Mouse (Mus musculus) right cerebral cortex, postnatal 10 days (tissue): Measurements from ENCODE around the gene Nav2.

Experiments used
- DNase-seq, 2 experiments: peaks; one replicate each; pipeline ENCODE4 v3.0.0; 2021; ENCODE audit warnings: low spot score in 2 of 2

The Nav2 gene

GRCm38 (mm10) chr7:49351596-49352258 is 443.2 kb downstream of the Nav2 start:
- DNase-seq = no peak

- DNase-seq = no peak
These were observed 449.1 kb downstream of the Nav2 start for GRCm38 (mm10) chr7:49357441-49358165.

DNA sequence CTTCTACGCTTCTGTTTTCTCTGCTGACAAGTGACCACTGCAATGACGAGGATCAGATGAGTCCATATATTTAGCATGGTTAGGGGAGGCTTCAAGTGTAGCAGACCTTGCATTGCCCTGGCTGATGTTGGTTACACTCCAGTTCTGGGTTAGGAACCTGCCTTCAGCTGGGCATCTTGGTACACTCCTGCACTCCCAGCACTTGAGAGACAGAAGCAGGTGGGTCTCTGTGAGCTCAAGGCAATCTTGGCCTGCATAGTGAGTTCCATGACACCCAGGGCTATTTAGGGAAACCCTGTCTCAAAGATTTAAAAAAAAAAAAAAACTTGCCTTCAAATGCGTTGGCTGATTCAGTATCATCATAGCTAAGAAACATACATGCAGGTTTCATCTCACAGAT is 450.6 kb downstream of the Nav2 start:
- DNase-seq = no peak

GRCm38 (mm10) chr7:49360597-49360996 is 452.1 kb downstream of the Nav2 start:
- DNase-seq = peak in 1 of 2 experiments; percentile 63

DNA sequence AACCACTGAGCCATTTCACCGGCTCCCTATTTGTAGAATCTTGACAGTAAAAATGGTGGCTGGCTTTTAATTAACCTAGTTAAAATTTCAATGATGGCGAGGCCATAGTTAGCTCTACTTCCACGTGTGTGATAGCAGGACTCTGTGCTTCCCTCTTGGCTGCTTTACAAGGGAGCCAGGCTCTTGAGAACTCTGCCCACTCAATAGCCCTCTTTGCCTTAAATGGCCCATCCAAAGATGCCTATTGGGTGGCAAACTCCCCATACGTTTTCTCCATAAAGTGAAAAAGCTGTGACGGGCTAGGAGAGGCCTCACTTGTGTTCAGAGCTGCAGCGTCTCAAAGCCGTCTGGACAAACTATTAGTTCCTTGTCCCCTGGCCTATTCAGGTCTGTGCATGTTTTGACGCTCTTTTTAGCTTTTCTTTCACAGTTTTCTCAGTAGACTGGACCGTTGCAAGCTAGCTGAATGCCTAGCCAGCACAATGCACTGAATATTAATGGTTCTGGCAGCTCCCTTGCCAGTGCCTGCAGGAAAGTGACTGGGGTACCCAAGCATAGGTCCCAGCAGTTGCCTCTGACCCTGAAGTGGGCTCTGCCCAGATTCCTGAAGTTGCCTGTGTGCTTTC is 453.1 kb downstream of the Nav2 start:
- DNase-seq = no peak

GRCm38 (mm10) chr7:49364486-49365162 is 456.1 kb downstream of the Nav2 start:
- no peak for DNase-seq

- no peak for DNase-seq
These were observed 460.1 kb downstream of the Nav2 start for GRCm38 (mm10) chr7:49368590-49368989.

GRCm38 (mm10) chr7:49369006-49369405 is 460.5 kb downstream of the Nav2 start:
- DNase-seq = no peak

- no peak for DNase-seq
These were observed 461.4 kb downstream of the Nav2 start for GRCm38 (mm10) chr7:49369809-49370473.

- no peak for DNase-seq
These were observed 462.8 kb downstream of the Nav2 start for GRCm38 (mm10) chr7:49371345-49371744.

- no peak for DNase-seq
These were observed 463.5 kb downstream of the Nav2 start for GRCm38 (mm10) chr7:49371972-49372371.

GRCm38 (mm10) chr7:49373173-49373572 is 464.7 kb downstream of the Nav2 start:
- DNase-seq = no peak

- no peak for DNase-seq
These were observed 465.1 kb downstream of the Nav2 start for GRCm38 (mm10) chr7:49373661-49374060.

GRCm38 (mm10) chr7:49375499-49375974 is 467.0 kb downstream of the Nav2 start:
- peak; percentile 67 to 74 for DNase-seq

DNA sequence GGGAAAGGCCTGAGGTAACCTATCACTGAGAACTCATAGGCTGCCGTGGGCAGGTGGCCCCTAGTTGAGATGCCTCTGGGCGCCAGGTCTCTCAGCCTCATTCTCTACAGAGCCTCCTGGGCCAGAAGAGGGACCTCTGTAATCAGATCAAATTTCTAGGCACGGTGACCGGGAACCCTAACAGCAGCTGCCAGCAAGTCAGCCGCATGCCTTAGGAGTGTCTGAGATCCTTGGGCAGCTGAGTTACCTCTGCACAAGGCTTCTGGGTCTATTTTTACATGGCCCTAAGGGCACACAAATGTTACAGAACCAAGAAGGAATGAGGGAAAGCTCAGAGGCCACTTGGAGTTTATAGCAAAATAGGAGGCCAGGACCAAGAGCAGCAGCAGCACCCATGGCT is 470.1 kb downstream of the Nav2 start:
- no peak for DNase-seq

- no peak for DNase-seq
These were observed 472.4 kb downstream of the Nav2 start for GRCm38 (mm10) chr7:49380940-49381339.

- DNase-seq = no peak
These were observed 474.4 kb downstream of the Nav2 start for GRCm38 (mm10) chr7:49382884-49383283.

DNA sequence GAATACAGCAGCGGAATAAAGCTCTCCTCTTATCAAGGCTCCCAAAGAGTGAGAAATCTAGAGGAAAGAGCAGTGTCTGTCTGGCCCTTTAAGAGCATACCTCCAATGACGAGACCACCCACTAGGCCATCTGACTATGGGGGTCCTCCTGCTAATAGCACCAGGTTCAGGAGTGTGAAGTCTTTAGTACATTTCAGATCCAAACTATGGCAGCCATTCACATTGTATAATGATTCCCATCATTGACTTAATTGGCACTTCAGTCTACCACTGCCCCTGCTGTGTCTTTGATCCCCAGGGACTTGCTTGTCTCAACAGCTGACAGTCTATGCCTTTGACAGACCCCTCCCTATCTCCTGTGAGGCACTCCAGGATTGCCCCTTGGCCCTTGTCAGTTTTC is 479.6 kb downstream of the Nav2 start:
- no peak for DNase-seq

- no peak for DNase-seq
These were observed 481.8 kb downstream of the Nav2 start for GRCm38 (mm10) chr7:49390312-49390711.

DNA sequence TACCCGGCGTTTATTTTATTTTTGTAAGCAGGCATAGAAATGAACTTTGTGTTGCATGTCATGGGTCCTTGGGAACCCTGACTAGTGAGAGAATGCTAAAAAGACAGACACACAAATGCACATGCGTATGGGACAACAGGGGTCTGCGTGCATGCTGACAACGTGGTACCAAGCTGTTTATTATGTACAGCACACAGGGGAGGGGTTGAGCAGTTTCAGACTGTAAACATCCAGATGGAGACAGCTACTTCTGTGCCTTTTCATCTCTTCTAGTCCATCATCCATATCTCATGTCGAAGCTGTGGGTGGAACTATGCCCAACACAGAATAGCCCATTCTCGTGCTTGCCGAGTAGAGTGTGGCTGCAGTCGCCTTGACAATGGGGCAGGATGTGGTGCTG is 482.3 kb downstream of the Nav2 start:
- DNase-seq = no peak

GRCm38 (mm10) chr7:49392180-49392579 is 483.7 kb downstream of the Nav2 start:
- DNase-seq = peak; percentile 65 to 89

DNA sequence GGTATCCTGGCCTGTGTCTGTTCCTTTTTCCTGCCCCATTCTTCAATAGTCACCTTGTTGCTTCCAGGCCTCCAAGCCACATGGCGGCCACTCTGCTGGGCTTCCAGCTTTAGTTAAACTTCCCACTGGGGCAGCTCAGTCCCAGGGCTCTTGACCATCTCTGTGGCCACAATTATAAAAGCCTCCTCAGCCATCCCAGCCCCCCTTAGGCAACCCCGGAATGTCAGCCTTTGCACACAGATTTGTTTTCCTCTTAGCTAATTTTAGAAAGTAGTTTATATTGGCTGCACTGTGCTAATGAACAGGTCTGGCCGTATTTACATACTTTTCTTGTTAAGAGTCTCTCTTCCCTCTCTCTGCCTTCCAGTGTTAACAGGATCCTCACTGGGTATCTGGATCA is 484.3 kb downstream of the Nav2 start:
- DNase-seq = no peak
